In the genomic region with DNA sequence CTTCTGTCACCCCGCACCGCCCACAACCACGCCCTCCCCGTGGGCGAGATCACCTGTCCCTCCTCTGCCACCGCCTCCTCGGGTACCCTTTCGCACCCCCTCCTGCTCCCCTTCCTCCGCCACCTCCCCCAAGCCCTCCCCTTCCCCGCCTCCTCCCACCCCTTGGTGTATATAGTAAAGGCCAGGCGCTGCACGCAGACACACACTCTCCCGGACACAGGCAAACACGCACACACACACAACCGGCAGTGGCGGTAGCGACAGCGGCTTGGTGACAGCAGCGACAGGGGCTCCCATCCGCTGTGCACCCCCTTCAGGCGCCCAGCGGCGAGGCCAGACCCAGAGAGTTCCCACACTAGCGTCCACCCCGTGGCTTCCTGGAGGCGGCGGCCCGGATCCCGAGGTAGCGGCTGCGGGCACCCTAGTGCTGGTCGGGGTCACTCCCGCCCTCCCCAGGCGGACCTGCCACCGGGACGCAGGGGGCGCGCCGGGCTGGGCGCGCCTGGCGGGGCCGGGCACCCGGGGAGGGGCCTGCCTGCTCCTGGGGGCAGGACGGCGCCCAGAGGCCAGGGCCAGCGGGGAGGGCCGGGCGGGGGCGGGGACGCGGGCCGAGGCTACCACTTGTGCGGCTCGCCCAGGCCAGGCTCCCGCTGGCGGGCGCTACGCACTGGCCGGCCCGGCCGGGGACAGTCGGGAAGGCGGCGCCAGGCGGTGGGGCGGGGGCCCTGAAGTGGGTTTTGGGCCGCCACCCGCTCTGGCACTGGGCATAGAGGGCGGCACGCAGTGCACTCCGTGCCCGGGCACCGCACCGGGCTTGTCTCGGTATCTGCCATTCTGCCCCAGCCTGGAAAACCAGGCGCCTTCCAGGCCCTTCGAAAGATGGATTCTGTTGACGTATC, we compare ENCODE assay signal across 9 mouse cellular contexts. TPM values are rescaled to one million over a fixed set of nuclear protein-coding genes. Genes with fewer than 3 reads are reported as not detected.
A peak's percentile ranks its signal among the peaks of the same experiment; 100 is the strongest.
DNase-seq lines count a peak whose midpoint lies in the region; ATAC-seq and TF ChIP-seq lines count a peak whose summit lies in the region.
"Had no signal": no experiment of that assay in that cellular context is flagged by ENCODE, and none has a peak within 500 bp of the region (broad histone marks: within the 10 kb centered on the region; RNA-seq: fewer than 3 reads in every experiment).

A gene (plus strand): TSS at position 205 of the 899 bp plus-strand sequence.

- peak within 1 kb of the TSS; percentile 59 for H3K4me3 ChIP-seq in layer of hippocampus, adult 2 months
- H3K4me3 ChIP-seq in brown adipose tissue, adult 24 weeks (ENCODE audit: insufficient read depth, low read depth, low read length), result peak within 1 kb of the TSS; percentile 61
- H3K4me3 ChIP-seq in hindbrain, embryonic 14.5 days (replicated peaks; ENCODE audit: low read length), result peak within 1 kb of the TSS; percentile 65
- peak within 1 kb of the TSS; percentile 40 for H3K4me3 ChIP-seq in limb, embryonic 11.5 days (ENCODE audit: low read depth, low read length)
- peak within 1 kb of the TSS; percentile 60 for H3K4me3 ChIP-seq in midbrain, embryonic 13.5 days (replicated peaks)

- 19% methylated on average over 45 of the region's 79 CpGs for WGBS in hindbrain, embryonic 14.5 days
- WGBS in limb, embryonic 11.5 days, result 16% methylated on average over 36 of the region's 79 CpGs
- 23% methylated on average over 68 of the region's 79 CpGs for WGBS in midbrain, embryonic 13.5 days

- H3K4me2 ChIP-seq in hindbrain, embryonic 14.5 days (replicated peaks), result peak within 1 kb of the TSS; percentile 59
- H3K4me2 ChIP-seq in limb, embryonic 11.5 days (ENCODE audit: low read depth, severe bottlenecking), result peak within 1 kb of the TSS; percentile 86
- H3K4me2 ChIP-seq in midbrain, embryonic 13.5 days (replicated peaks), result peak within 1 kb of the TSS; percentile 69

- H3K9me3 ChIP-seq in hindbrain, embryonic 14.5 days (ENCODE audit: control insufficient read depth, low read length), result no peaks in the 10 kb centered on the region
- no peaks in the 10 kb centered on the region for H3K9me3 ChIP-seq in limb, embryonic 11.5 days (ENCODE audit: control insufficient read depth, low read length)
- no peaks in the 10 kb centered on the region for H3K9me3 ChIP-seq in midbrain, embryonic 13.5 days

- peak within 1 kb of the TSS; percentile 84 for H3K9ac ChIP-seq in hindbrain, embryonic 14.5 days
- H3K9ac ChIP-seq in limb, embryonic 11.5 days (ENCODE audit: low read length), result peak within 1 kb of the TSS; percentile 37
- peak within 1 kb of the TSS; percentile 81 for H3K9ac ChIP-seq in midbrain, embryonic 13.5 days (replicated peaks)

- no peaks in the 10 kb centered on the region for H3K36me3 ChIP-seq in hindbrain, embryonic 14.5 days (replicated peaks; ENCODE audit: control insufficient read depth, insufficient read depth)
- no peaks in the 10 kb centered on the region for H3K36me3 ChIP-seq in limb, embryonic 11.5 days (ENCODE audit: control insufficient read depth, insufficient read depth, low read length)
- no peaks in the 10 kb centered on the region for H3K36me3 ChIP-seq in midbrain, embryonic 13.5 days

- no peak for TF ChIP-seq CTCF in layer of hippocampus, adult 2 months (conservative IDR thresholded peaks at IDR 0.05)

- H3K27me3 ChIP-seq in hindbrain, embryonic 14.5 days (ENCODE audit: control insufficient read depth, insufficient read depth, low read length), result peaks cover 53% of the 10 kb centered on the region
- peaks cover 47% of the 10 kb centered on the region for H3K27me3 ChIP-seq in limb, embryonic 11.5 days (ENCODE audit: control insufficient read depth, insufficient read depth, low read length)
- H3K27me3 ChIP-seq in midbrain, embryonic 13.5 days, result peaks cover 77% of the 10 kb centered on the region
- H3K27me3 ChIP-seq: CH12.LX had no signal

- no peak for DNase-seq in layer of hippocampus, adult 2 months (ENCODE audit: low spot score in 2 of 2)
- DNase-seq in layer of hippocampus, adult 9-10 months (ENCODE audit: low spot score), result no peak
- DNase-seq in gastrocnemius, postnatal 10 days, result peak; percentile 40
- DNase-seq in hindbrain, embryonic 14.5 days (ENCODE audit: low spot score), result peak; percentile 21
- peak; percentile 27 for DNase-seq in limb, embryonic 11.5 days (ENCODE audit: low spot score)

- peak; percentile 77 for ATAC-seq in hindbrain, embryonic 14.5 days (ENCODE audit: low FRiP score)
- peak; percentile 79 for ATAC-seq in limb, embryonic 11.5 days (ENCODE audit: insufficient number of reproducible peaks, low FRiP score, low TSS enrichment, low read depth)
- peak; percentile 89 for ATAC-seq in midbrain, embryonic 13.5 days
- no peak for ATAC-seq in inflammation-experienced regulatory T-cells, adult 6 months

- H3K4me1 ChIP-seq in brown adipose tissue, adult 24 weeks (ENCODE audit: control insufficient read depth, insufficient read depth, insufficient read length, low read length), result no peaks in the 10 kb centered on the region; the same call in 1 of the 2 replicates
- H3K4me1 ChIP-seq in hindbrain, embryonic 14.5 days (replicated peaks; ENCODE audit: control insufficient read depth, insufficient read depth, low read length), result peaks cover 16% of the 10 kb centered on the region
- H3K4me1 ChIP-seq in limb, embryonic 11.5 days (ENCODE audit: control insufficient read depth, insufficient read depth, low read length), result no peaks in the 10 kb centered on the region
- peaks cover 6% of the 10 kb centered on the region for H3K4me1 ChIP-seq in midbrain, embryonic 13.5 days (replicated peaks)

- H3K27ac ChIP-seq in layer of hippocampus, adult 2 months, result peak within 1 kb of the TSS; percentile 84
- peak within 1 kb of the TSS; percentile 31; the same call in 1 of the 2 replicates for H3K27ac ChIP-seq in brown adipose tissue, adult 24 weeks (replicated peaks; ENCODE audit: low read depth, low read length)
- peak within 1 kb of the TSS; percentile 91 for H3K27ac ChIP-seq in hindbrain, embryonic 14.5 days
- no peak within 1 kb of the TSS for H3K27ac ChIP-seq in limb, embryonic 11.5 days (replicated peaks; ENCODE audit: low read depth, low read length)
- H3K27ac ChIP-seq in midbrain, embryonic 13.5 days, result peak within 1 kb of the TSS; percentile 77

RNA-seq across cellular contexts. Expression of the gene that starts here (rescaled TPM):
- total RNA-seq in layer of hippocampus, adult 2 months (2021), result 10 to 100 TPM in 1 of 2 experiments, 1 to 10 TPM in 1; 8.5 to 15.0 TPM
- polyA plus RNA-seq in brown adipose tissue, adult 24 weeks (2012; ENCODE audit: insufficient read depth, insufficient read length, missing spikeins), result 6.3 and 8.5 TPM in 2 replicates
- 10 to 100 TPM; 22.6 to 32.7 TPM for total RNA-seq in gastrocnemius, postnatal 10 days (2021)
- polyA plus RNA-seq in hindbrain, embryonic 14.5 days (2014; fragmentation: Nextera tagmentation; extraction: Ambion mirVana), result 22.3 and 23.5 TPM in 2 replicates
- polyA plus RNA-seq in limb, embryonic 11.5 days (2014; fragmentation: Nextera tagmentation; extraction: Ambion mirVana), result 0.72 and 0.84 TPM in 2 replicates
- polyA plus RNA-seq in midbrain, embryonic 13.5 days (2015; fragmentation: Nextera tagmentation; extraction: Ambion mirVana), result 11.0 and 12.0 TPM in 2 replicates
- not detected for polyA plus RNA-seq in inflammation-experienced regulatory T-cells, adult 6 months (2017; shearing (Covaris generic))
- total RNA-seq: CH12.LX had no signal

Comparison
In these comparisons a context has a peak if more than half of its experiments do, and no peak if none do; other contexts are left out.
1. Peak in DNase-seq, ATAC-seq, H3K4me3 ChIP-seq, H3K9ac ChIP-seq and H3K4me2 ChIP-seq in limb, embryonic 11.5 days; RNA of the gene not detected or under 1 TPM.
2. DNase-seq: peak in gastrocnemius, postnatal 10 days (single experiment) and hindbrain, embryonic 14.5 days (single experiment); none in layer of hippocampus, adult 2 months (0 of 2) and layer of hippocampus, adult 9-10 months (single experiment).
3. Peak in every context shown above with its lines, with median percentiles within 50 percentile points of each other: H3K4me3 ChIP-seq, H3K4me2 ChIP-seq and H3K9ac ChIP-seq.